Mouse (Mus musculus) erythroblast, embryonic 14.5 days (primary cell): ENCODE measurements around the gene Abhd12b. TPM values are rescaled to one million over a fixed set of nuclear protein-coding genes. Genes with fewer than 3 reads are reported as not detected.

Experiments used
- H3K27me3 ChIP-seq: 2 replicates; pipeline ENCODE4 v1.6.1; 2012; ENCODE audit warnings: inconsistent platforms; ENCODE audit not compliant: control insufficient read depth
- H3K36me3 ChIP-seq: 2 replicates; pipeline ENCODE4 v1.6.1; 2012; ENCODE audit warnings: mild to moderate bottlenecking, inconsistent platforms; ENCODE audit not compliant: control insufficient read depth
- H3K4me1 ChIP-seq: 2 replicates; pipeline ENCODE4 v1.6.1; 2012; ENCODE audit warnings: inconsistent platforms; ENCODE audit not compliant: control insufficient read depth
- H3K4me3 ChIP-seq: replicated peaks from 2 replicates; pipeline ENCODE3; 2012; ENCODE audit warnings: moderate library complexity, mild to moderate bottlenecking, inconsistent platforms
- H3K9me3 ChIP-seq: 2 replicates; pipeline ENCODE4 v1.6.1; 2012; ENCODE audit warnings: low read length, inconsistent platforms, mixed read lengths; ENCODE audit not compliant: control insufficient read depth
- GATA1 ChIP-seq: IDR thresholded peaks from 2 replicates; pipeline ENCODE4 v1.6.1; 2012; ENCODE audit warnings: low read length, inconsistent platforms, mixed read lengths
- TAL1 ChIP-seq: IDR thresholded peaks from 3 replicates; pipeline ENCODE4 v1.6.1; 2012; ENCODE audit warnings: low read length, inconsistent platforms, mixed read lengths
- polyA plus RNA-seq: library from polyadenylated mRNA; stranded (reverse); fragments of >175 nt; gene quantifications from 2 replicates; pipeline ENCODE4 v1.2.3, GENCODE M21; 2012

Abhd12b gene
- polyA plus RNA-seq, 1 experiment = not detected

DNA sequence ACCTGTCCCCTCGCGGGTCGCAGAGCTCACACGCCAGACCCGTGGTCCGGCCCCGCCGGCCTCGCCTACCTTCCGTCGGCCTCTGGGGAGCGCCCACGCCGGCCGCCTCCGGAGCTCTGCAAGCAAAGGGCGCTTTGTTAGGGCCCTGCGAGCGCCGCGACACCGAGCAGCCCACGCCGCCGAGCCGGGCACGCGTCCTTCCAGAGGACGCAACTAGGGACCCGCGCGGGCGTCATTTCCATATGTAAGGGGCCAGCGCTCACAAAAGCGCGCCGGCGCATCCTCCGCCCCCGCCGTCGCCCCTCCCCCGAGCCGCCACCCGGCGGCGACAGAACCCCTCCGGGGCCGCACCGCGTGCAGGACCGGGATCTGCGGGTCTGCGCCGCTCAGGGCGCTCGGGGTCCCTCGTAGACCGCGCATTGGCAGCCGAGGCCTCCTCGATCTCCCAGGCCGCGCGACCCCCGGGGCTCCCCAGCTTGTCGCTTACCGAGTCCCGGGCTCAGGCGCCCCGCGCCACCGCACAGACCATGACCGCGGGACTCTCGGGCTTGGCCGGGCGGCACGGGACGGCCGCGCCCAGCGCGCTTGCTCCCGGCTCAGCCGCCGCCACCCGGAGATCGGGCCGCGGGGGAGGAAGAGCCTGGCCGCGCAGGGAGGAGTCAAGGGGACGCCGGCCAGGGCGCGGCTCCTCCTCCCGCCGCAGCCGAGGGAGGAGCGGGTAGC lies 42.4 kb upstream of the Abhd12b start:
- H3K4me3 ChIP-seq = peak overlapping the region; percentile 66
- peaks cover 25% of the 10 kb centered on the region for H3K4me1 ChIP-seq
- H3K27me3 ChIP-seq = peaks cover 44% of the 10 kb centered on the region
- H3K9me3 ChIP-seq = no peaks in the 10 kb centered on the region
- TF ChIP-seq TAL1 = no peak
- no peak for TF ChIP-seq GATA1
- H3K36me3 ChIP-seq = no peaks in the 10 kb centered on the region

DNA sequence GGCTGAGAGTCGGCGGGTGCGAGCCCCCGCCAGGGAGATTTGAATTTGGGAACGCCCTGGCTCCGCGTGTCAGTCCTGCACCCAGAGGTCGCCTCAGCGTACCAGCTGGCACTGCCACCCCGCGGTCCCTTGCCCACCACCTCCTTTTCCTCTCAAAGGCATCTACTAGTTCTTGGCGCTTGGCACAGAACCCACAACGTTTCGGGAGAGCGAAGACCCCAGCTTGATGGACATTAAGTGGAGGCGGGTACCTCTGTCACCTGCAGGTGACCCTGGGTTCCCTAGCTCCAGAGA lies 41.9 kb upstream of the Abhd12b start:
- Histone ChIP-seq H3K4me1 (peaks cover 25% of the 10 kb centered on the region), H3K9me3 (no peaks in the 10 kb centered on the region), H3K36me3 (no peaks in the 10 kb centered on the region), H3K4me3 (peak overlapping the region; percentile 66), H3K27me3 (peaks cover 44% of the 10 kb centered on the region)
- TF ChIP-seq TAL1 = no peak
- no peak for TF ChIP-seq GATA1

DNA sequence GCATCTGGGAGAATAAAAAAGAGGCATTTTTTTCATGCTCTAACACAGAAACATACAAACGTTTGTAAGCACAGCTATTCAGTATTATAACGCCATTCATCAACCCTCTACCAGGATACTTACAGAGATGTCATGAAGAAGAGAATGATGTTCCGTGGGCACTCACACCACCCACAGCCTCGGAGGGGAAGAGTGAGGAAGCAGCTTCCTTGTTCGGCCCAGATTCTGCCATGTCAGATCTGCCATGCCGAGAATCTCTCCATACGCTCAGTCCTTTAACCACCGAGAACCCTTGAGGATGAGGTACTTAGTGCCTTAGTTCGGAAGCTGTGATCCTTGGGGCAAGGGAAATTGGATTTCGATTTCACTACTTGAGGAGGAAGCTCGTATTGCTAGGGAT lies 40.6 kb upstream of the Abhd12b start, which contains the start of gene Nin:
TSS of gene Nin (minus strand) at position 367 of the 400 bp plus-strand sequence.
- H3K36me3 ChIP-seq = no peaks in the 10 kb centered on the region
- no peaks in the 10 kb centered on the region for H3K9me3 ChIP-seq
- H3K4me1 ChIP-seq = peaks cover 25% of the 10 kb centered on the region
- H3K27me3 ChIP-seq = peaks cover 47% of the 10 kb centered on the region
- H3K4me3 ChIP-seq = no peak within 1 kb of the TSS
- TF ChIP-seq TAL1 (no peak), GATA1 (no peak)

DNA sequence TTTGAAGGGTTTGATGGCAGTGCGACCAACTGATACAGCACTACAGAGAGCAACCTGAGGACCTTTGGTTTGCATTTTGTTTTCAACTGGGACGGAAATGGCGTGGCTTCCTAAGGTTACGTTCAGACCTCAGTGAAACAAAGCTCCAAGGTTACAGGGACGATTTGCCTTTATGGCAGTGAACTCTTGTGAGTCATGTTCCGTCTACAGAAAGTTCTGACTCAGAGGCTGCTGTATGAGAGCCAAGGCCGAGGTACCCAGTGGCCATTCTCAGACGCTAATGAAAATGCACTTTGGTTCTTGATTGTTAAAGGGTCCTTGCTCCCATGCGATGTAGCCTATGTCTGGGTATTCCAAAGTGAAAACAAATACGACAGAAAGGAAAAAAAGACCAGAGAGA lies 36.8 kb upstream of the Abhd12b start:
- H3K4me1 ChIP-seq = peaks cover 3% of the 10 kb centered on the region
- peaks cover 20% of the 10 kb centered on the region for H3K27me3 ChIP-seq
- no peaks in the 10 kb centered on the region for H3K36me3 ChIP-seq
- TF ChIP-seq TAL1 (no peak), GATA1 (no peak)
- H3K4me3 ChIP-seq = no peak overlapping the region
- no peaks in the 10 kb centered on the region for H3K9me3 ChIP-seq

DNA sequence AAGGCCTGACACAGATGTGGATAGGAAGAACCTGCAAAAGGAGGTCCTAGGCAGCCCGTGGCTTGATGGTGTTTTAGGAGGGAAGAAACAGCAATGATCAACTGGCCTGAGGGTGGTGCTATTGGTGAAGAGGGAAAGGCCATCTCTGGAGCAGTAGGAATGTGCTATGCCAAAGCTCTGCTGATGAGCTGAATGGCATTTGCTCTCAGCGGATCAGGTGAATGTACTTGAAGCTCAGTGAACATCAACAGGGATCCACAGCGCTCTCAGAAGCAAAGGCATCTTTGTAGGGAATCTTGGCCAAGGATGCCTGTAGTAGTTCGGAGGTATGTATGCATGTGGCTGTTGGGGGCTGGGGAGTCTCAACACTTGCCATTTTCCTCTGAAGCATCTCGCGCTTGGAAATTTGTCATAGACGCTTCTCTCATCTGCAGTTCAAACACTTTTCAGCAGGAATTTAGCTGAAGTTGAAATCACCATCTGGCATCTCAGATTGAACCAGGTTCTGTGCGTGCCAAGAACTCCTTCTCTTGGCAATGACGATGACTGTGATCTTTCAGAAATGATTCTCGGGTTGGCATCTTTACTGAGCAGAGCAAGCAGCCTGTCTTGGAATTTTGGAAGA lies 35.1 kb upstream of the Abhd12b start:
- Histone ChIP-seq H3K4me1 (no peaks in the 10 kb centered on the region), H3K9me3 (no peaks in the 10 kb centered on the region), H3K4me3 (no peak overlapping the region), H3K36me3 (no peaks in the 10 kb centered on the region), H3K27me3 (peaks cover 6% of the 10 kb centered on the region)
- TF ChIP-seq GATA1 (no peak), TAL1 (no peak)

DNA sequence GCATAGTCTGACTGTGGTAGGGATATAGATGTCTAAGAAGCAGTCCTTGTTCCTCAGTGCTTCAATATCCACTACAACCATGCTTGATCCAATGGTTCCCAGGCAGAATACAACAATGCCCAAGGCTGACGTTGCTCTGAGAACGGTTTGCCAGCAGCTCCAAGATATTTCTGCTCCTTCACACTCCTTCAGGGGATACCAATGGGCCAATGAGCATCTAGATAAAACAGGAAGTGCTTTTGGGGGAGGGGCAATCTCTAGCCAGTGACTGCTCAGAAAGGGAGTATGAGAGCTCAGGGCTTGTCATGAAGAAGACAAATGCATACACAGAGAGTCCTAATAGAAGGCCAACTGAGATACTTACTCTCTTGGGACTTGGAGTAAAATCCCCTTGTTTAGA lies 34.4 kb upstream of the Abhd12b start:
- no peak for TF ChIP-seq GATA1
- peaks cover 7% of the 10 kb centered on the region for H3K27me3 ChIP-seq
- H3K4me1 ChIP-seq = no peaks in the 10 kb centered on the region
- no peaks in the 10 kb centered on the region for H3K9me3 ChIP-seq
- H3K4me3 ChIP-seq = no peak overlapping the region
- H3K36me3 ChIP-seq = no peaks in the 10 kb centered on the region

DNA sequence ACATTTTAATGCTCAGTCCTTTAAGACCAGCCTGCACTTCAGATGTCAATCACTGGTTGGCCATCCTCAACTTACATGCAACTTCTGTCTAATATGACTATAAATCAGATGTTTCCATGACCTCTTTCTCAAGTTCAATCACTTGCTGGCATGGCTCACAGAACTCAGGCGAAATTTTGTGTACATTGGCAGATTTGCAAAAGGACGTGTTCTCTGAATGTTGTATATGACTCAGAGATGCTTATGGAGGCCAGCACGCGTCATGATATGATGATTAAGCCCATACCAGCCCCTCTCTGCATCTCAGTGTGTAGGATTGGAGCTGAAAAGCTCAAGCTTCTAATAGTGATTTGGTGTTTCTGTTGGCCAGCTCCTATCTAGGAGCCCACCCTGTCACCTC lies 27.3 kb upstream of the Abhd12b start:
- H3K4me1 ChIP-seq = no peaks in the 10 kb centered on the region
- no peak overlapping the region for H3K4me3 ChIP-seq
- TF ChIP-seq TAL1 (no peak), GATA1 (no peak)
- no peaks in the 10 kb centered on the region for H3K9me3 ChIP-seq
- H3K27me3 ChIP-seq = peaks cover 4% of the 10 kb centered on the region
- H3K36me3 ChIP-seq = no peaks in the 10 kb centered on the region

DNA sequence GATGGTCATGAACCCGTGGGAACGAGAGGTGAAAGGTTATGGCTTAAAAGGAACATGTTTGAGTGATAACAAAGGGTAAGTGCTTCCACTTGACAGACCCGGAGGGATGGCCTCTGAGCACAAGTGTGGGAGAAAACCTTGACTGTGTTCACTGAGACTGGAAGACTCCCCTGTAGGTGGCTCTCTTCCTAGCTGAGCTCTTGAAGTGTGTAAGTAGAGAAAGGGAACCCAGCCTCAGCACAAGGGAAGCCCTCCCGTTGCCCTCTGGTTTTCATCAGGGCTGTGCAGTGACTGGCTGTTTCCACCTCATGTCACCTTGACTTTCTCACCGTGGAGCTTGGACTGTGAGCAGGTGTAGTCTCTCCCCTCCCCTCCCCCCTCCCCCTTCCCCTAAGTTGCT lies 24.8 kb upstream of the Abhd12b start:
- no peaks in the 10 kb centered on the region for H3K9me3 ChIP-seq
- no peaks in the 10 kb centered on the region for H3K4me1 ChIP-seq
- no peaks in the 10 kb centered on the region for H3K36me3 ChIP-seq
- no peak overlapping the region for H3K4me3 ChIP-seq
- peaks cover 4% of the 10 kb centered on the region for H3K27me3 ChIP-seq
- no peak for TF ChIP-seq TAL1
- TF ChIP-seq GATA1 = no peak

DNA sequence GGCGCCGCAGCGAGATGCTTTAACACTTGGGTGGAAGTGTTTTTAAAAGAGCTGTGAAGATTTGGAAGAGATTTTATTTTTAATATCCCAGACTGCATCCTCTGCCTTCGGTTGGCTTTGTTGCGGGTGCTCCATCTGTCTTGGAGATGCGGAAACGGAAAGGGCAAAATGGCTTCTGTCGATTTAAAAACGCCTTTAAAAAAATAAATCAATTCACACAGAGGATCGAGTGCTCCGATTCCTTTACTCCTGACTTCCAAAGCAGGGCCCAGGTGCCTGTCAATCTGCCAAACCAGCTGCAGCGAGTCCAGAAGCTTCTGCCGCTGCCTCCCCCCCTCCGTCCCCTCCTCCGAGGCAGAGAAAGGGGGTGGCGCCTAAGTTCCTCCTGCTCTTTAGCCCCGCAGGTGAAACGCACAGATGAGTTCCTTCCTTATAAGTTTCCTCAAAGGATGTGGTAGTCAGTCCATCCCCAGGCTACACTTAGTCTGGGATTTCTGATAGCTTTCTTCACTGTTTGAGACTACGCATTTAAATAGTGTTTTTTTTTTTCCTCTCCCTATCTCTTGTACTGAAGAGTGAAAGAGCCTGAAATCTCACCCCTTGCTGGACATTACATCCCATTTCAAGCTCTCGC lies 22.8 kb upstream of the Abhd12b start:
- Histone ChIP-seq H3K9me3 (no peaks in the 10 kb centered on the region), H3K27me3 (no peaks in the 10 kb centered on the region), H3K4me3 (no peak overlapping the region), H3K36me3 (no peaks in the 10 kb centered on the region), H3K4me1 (no peaks in the 10 kb centered on the region)
- no peak for TF ChIP-seq GATA1
- TF ChIP-seq TAL1 = no peak
